Mouse (Mus musculus): ENCODE data around the gene Ankib1. TPM values are rescaled to one million over a fixed set of nuclear protein-coding genes. Genes with fewer than 3 reads are reported as not detected.
"Not testable (repeated sequence)": the region's sequence is repeated elsewhere in the genome, so short reads cannot be mapped to it uniquely, and the experiment has no call there.

Gene Ankib1
- total and polyA plus RNA-seq, 3 experiments = 12.6 to 44.5 (median 42.2) TPM

DNA sequence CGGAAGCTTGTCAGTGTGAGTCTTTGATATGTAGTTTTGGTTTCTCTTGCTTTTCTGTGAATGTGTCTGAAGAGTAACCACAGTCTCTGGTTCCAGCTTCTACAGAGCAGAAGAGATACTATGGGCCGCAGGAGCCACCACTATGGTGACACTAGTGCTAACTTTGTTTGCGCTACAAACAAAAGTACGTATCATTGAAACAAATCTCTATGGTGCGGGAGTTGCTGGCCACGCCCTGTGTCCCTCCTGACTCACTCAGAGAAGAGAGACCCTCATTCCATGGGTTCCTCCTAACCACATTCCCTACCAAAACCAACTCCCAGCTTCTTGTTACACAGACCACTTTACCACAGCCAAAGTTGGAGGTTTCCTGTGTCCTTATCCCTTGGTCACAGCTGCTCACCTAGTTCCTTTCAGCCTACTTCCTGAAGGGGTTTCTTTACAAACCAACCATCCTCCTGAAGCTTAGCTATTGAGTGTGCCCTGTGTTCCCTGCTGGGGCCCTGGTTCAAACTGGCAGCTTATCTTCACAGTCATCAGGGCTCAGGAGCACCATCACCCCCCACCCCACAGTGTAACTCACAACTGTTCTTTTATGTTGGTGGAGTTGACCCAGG, 132.7 kb downstream of the Ankib1 start:
- Histone ChIP-seq H3K36me3 (replicated peaks) (no peaks in the 10 kb centered on the region), H3K4me3 (ENCODE audit: low read depth, low read length) (no peak overlapping the region), H3K9me3 (replicated peaks) (no peaks in the 10 kb centered on the region), H3K27me3 (ENCODE audit: insufficient read depth, low read length) (peaks cover 29% of the 10 kb centered on the region), H3K4me1 (ENCODE audit: insufficient read depth, low read depth, low read length) (peaks cover 23% of the 10 kb centered on the region)
- DNase-seq (ENCODE audit: low spot score) = peak; percentile 6
- TF ChIP-seq CTCF (IDR thresholded peaks at IDR 0.05; ENCODE audit: low read depth, low read length) = no peak
- no peak for TF ChIP-seq GATA1 (IDR thresholded peaks at IDR 0.05; ENCODE audit: borderline replicate concordance, low read length)
- TF ChIP-seq GATA2 (IDR thresholded peaks at IDR 0.05; ENCODE audit: borderline replicate concordance, low read depth, low read length) = no peak
- no peak; the same call in 1 of the 2 replicates for TF ChIP-seq TAL1 (conservative IDR thresholded peaks at IDR 0.05; ENCODE audit: low read depth, low read length)
- TF ChIP-seq POLR2AphosphoS5 (IDR thresholded peaks at IDR 0.05; ENCODE audit: insufficient replicate concordance, low read depth, low read length) = no peak
- peak; percentile 70 for ATAC-seq (ENCODE audit: extremely low read depth, insufficient number of reproducible peaks, low FRiP score, poor library complexity, severe bottlenecking)

DNA sequence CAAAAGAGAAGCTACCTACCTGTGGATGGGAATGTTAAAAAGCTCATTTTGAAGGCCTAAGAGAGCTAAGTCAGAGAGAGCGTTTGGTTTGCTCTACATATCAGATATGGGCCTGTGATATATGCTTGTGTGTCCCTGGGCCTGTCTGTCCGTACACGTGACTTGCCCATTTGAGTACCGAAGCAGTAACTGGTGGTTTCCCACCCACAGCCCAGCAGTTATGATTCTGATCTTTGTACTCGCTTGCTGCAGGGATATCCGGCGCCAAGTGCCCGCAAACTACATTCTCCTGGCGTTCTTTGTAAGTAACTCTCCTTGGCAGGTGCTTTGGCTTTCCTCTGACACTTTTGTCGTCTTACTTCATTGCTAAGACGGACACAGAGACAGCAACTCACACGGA, 136.1 kb downstream of the Ankib1 start:
- ATAC-seq (ENCODE audit: extremely low read depth, insufficient number of reproducible peaks, low FRiP score, poor library complexity, severe bottlenecking) (no peak), DNase-seq (ENCODE audit: low spot score) (no peak)
- TF ChIP-seq TAL1 (conservative IDR thresholded peaks at IDR 0.05; ENCODE audit: low read depth, low read length) (no peak), GATA1 (IDR thresholded peaks at IDR 0.05; ENCODE audit: borderline replicate concordance, low read length) (no peak), POLR2AphosphoS5 (IDR thresholded peaks at IDR 0.05; ENCODE audit: insufficient replicate concordance, low read depth, low read length) (no peak), GATA2 (IDR thresholded peaks at IDR 0.05; ENCODE audit: borderline replicate concordance, low read depth, low read length) (no peak), CTCF (IDR thresholded peaks at IDR 0.05; ENCODE audit: low read depth, low read length) (no peak)
- H3K9me3 ChIP-seq (replicated peaks) = no peaks in the 10 kb centered on the region
- H3K36me3 ChIP-seq (replicated peaks) = no peaks in the 10 kb centered on the region
- H3K4me1 ChIP-seq (ENCODE audit: insufficient read depth, low read depth, low read length) = peaks cover 20% of the 10 kb centered on the region
- H3K27me3 ChIP-seq (ENCODE audit: insufficient read depth, low read length) = peaks cover 48% of the 10 kb centered on the region
- H3K4me3 ChIP-seq (ENCODE audit: low read depth, low read length) = no peak overlapping the region

DNA sequence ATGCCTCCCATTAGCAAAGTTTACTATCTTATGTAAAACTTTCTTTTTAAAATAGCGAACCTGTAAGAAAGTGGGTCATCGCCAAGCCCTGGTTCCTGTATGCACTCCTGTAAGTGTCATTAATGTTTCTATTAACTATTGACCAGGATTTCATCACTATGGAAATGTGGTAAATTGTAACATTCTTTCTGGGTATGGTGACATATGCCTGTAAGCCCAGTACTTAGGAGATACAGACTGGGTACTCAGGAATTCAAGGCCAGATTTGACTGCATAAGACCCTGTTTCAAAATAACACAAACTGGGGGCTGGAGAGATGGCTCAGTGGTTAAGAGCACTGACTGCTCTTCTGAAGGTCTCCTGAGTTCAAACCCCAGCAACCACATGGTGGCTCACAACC, 137.5 kb downstream of the Ankib1 start:
- TF ChIP-seq POLR2AphosphoS5 (IDR thresholded peaks at IDR 0.05; ENCODE audit: insufficient replicate concordance, low read depth, low read length) = no peak
- no peak for TF ChIP-seq GATA1 (IDR thresholded peaks at IDR 0.05; ENCODE audit: borderline replicate concordance, low read length)
- TF ChIP-seq CTCF (IDR thresholded peaks at IDR 0.05; ENCODE audit: low read depth, low read length) = no peak
- TF ChIP-seq TAL1 (conservative IDR thresholded peaks at IDR 0.05; ENCODE audit: low read depth, low read length) = no peak
- no peak for TF ChIP-seq GATA2 (IDR thresholded peaks at IDR 0.05; ENCODE audit: borderline replicate concordance, low read depth, low read length)
- no peak overlapping the region for H3K4me3 ChIP-seq (ENCODE audit: low read depth, low read length)
- H3K27me3 ChIP-seq (ENCODE audit: insufficient read depth, low read length) = peaks cover 48% of the 10 kb centered on the region
- peaks cover 12% of the 10 kb centered on the region for H3K4me1 ChIP-seq (ENCODE audit: insufficient read depth, low read depth, low read length)
- no peak for ATAC-seq (ENCODE audit: extremely low read depth, insufficient number of reproducible peaks, low FRiP score, poor library complexity, severe bottlenecking)
- no peaks in the 10 kb centered on the region for H3K9me3 ChIP-seq (replicated peaks)
- DNase-seq (ENCODE audit: low spot score) = no peak
- no peaks in the 10 kb centered on the region for H3K36me3 ChIP-seq (replicated peaks)

DNA sequence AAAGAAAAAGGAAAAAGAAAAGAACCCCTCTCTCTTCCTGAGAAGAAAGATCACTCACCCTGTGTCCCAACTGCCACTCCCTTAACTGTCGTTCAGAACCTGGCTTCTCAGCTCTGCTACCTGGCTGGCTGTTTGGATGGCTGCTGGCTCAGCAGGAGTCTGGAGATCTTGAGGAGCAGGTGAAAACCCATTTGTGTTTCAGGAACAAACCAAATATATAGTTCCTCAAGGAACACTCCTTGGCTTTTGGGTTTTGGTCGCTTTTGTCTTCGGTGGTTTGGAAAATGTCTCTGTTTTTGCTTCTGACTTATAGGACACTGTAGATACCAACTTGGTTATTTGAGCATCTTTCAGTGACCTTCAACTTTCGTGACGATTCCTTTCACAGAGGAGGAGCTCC, 145.6 kb downstream of the Ankib1 start, which contains the start of gene Gatad1:
Gatad1 (minus strand) TSS at position 101 of the 400 bp plus-strand sequence.
- H3K36me3 ChIP-seq (replicated peaks) = no peaks in the 10 kb centered on the region
- peaks cover 2% of the 10 kb centered on the region; the same call in 1 of the 2 replicates for H3K9me3 ChIP-seq (replicated peaks)
- H3K4me1 ChIP-seq (ENCODE audit: insufficient read depth, low read depth, low read length) = no peaks in the 10 kb centered on the region
- ATAC-seq (ENCODE audit: extremely low read depth, insufficient number of reproducible peaks, low FRiP score, poor library complexity, severe bottlenecking) = no peak
- no peak for DNase-seq (ENCODE audit: low spot score)
- peaks cover 5% of the 10 kb centered on the region for H3K27me3 ChIP-seq (ENCODE audit: insufficient read depth, low read length)
- no peak within 1 kb of the TSS for H3K4me3 ChIP-seq (ENCODE audit: low read depth, low read length)
- TF ChIP-seq GATA2 (IDR thresholded peaks at IDR 0.05; ENCODE audit: borderline replicate concordance, low read depth, low read length) = no peak
- no peak for TF ChIP-seq POLR2AphosphoS5 (IDR thresholded peaks at IDR 0.05; ENCODE audit: insufficient replicate concordance, low read depth, low read length)
- TF ChIP-seq CTCF (IDR thresholded peaks at IDR 0.05; ENCODE audit: low read depth, low read length) = no peak
- no peak for TF ChIP-seq GATA1 (IDR thresholded peaks at IDR 0.05; ENCODE audit: borderline replicate concordance, low read length)
- TF ChIP-seq TAL1 (conservative IDR thresholded peaks at IDR 0.05; ENCODE audit: low read depth, low read length) = no peak

DNA sequence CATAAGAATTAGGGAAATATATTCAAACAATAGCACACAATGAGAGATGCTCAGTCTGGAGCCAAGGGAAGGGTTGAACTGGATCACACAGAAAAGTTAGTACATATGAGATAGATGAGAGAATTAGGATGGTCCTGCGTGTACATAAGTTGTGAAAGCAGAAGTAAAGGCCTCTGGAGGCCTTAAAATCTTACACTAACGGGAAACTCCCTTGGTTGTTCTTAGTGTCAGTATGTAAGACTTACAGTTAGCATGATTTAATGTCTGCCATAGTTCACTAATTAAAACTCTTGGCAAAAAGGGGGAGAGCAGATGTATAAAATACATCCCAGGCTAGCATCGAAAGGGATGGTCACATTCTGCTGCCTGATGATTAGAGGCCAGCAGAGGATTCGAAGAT, 148.9 kb downstream of the Ankib1 start:
- Histone ChIP-seq H3K36me3 (replicated peaks) (no peaks in the 10 kb centered on the region), H3K27me3 (ENCODE audit: insufficient read depth, low read length) (peaks cover 1% of the 10 kb centered on the region), H3K9me3 (replicated peaks) (peaks cover under 1% of the 10 kb centered on the region; the same call in 1 of the 2 replicates), H3K4me3 (ENCODE audit: low read depth, low read length) (no peak overlapping the region), H3K4me1 (ENCODE audit: insufficient read depth, low read depth, low read length) (peaks cover 16% of the 10 kb centered on the region; the same call in 1 of the 2 replicates)
- no peak for DNase-seq (ENCODE audit: low spot score)
- ATAC-seq (ENCODE audit: extremely low read depth, insufficient number of reproducible peaks, low FRiP score, poor library complexity, severe bottlenecking) = no peak
- TF ChIP-seq POLR2AphosphoS5 (IDR thresholded peaks at IDR 0.05; ENCODE audit: insufficient replicate concordance, low read depth, low read length) (no peak), TAL1 (conservative IDR thresholded peaks at IDR 0.05; ENCODE audit: low read depth, low read length) (no peak), CTCF (IDR thresholded peaks at IDR 0.05; ENCODE audit: low read depth, low read length) (no peak)

DNA sequence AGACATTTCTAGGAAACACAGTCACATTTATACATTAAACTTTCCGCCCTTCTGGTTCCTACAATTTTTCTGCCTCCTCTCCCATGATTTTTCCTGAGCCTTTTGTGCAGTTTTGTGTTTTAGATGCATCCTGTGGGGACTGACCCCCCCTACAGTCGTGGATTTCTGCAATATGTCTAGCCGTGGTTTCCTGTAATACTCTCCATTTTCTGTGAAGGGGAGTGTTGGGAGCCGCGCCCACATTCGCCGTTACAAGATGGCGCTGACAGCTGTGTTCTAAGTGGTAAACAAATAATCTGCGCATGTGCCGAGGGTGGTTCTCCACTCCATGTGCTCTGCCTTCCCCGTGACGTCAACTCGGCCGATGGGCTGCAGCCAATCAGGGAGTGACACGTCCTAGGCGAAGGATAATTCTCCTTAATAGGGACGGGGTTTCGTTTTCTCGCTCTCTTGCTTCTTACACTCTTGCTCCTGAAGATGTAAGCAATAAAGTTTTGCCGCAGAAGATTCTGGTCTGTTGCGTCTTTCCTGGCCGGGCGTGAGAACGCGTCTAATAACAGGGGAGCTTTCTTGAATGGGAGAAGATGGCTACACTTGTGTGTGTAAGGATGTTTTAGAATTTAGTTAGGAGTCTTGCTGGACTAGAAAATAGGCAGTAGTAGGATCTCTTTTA, 149.7 kb downstream of the Ankib1 start:
- DNase-seq (ENCODE audit: low spot score); ATAC-seq (ENCODE audit: extremely low read depth, insufficient number of reproducible peaks, low FRiP score, poor library complexity, severe bottlenecking): not testable (repeated sequence)

More for the DNA sequence above, 149.7 kb downstream of the Ankib1 start:
- not testable (repeated sequence) for H3K4me3 ChIP-seq (ENCODE audit: low read depth, low read length); H3K9me3 ChIP-seq (replicated peaks); H3K27me3 ChIP-seq (ENCODE audit: insufficient read depth, low read length); H3K36me3 ChIP-seq (replicated peaks)
- peaks cover 19% of the 10 kb centered on the region for H3K4me1 ChIP-seq (ENCODE audit: insufficient read depth, low read depth, low read length)
